Mouse (Mus musculus): ENCODE results near the gene Galnt15. TPM values are rescaled to one million over a fixed set of nuclear protein-coding genes. Genes with fewer than 3 reads are reported as not detected.

Galnt15 gene
- polyA plus RNA-seq (2015; fragmentation: Nextera tagmentation; extraction: Ambion mirVana) = 0.68 and 0.73 TPM in 2 replicates

DNA sequence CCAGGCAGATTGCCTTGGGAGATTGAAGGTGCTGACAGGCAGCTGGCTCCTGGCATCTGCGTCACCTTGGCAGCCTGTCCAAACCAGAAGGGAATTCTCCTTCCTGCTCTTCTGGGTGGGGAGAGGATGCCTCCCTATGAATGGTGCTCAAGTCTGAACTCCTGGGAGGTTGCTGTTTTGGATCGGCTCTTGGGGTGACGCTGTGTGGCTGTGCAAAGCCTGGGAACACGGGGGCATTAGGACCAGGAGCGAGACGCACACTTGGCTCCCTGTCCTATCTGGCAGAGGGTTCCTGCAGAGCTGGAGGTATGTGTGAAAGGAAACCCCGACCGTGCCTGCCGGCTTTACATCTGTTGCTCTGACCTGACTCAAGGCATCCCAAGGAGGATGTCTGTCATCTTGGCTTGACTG, at the start of gene Galnt15:
Galnt15 (plus strand) TSS at position 309 of the 411 bp plus-strand sequence.
- Histone ChIP-seq H3K4me1 (replicated peaks) (peaks cover 17% of the 10 kb centered on the region), H3K4me3 (no peak within 1 kb of the TSS), H3K9me3 (no peaks in the 10 kb centered on the region), H3K27ac (replicated peaks) (0 out of 2 replicates have a peak within 1 kb of the TSS, but pooled peaks have one; percentile 46), H3K36me3 (no peaks in the 10 kb centered on the region), H3K27me3 (no peaks in the 10 kb centered on the region), H3K4me2 (peak within 1 kb of the TSS; percentile 36), H3K9ac (no peak within 1 kb of the TSS)
- ATAC-seq (ENCODE audit: low FRiP score, low read depth) = peak; percentile 47; the same call in 1 of the 2 replicates
- WGBS = 18% methylated on average over 9 of the region's 9 CpGs

DNA sequence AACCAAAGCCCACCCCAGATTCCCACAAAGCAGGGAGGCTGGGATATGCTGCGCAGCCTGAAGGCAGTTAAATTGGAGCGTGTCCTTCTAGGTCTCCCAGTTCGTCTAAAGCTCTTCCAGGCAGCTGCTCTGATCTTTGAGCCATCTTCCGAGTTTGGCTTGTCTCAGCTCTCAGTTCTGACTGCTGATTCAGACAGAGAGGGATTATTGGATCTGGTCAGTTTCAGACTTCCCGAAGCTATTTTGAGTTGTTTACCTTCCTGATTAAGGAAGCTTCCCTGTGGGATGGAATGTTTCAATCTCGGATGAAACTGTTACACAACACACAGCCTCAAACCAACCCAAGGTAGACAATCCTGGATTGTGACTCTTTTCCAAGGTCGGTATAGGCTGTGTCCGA, 34.8 kb upstream of the Galnt15 start:
- H3K36me3 ChIP-seq = no peaks in the 10 kb centered on the region
- H3K9ac ChIP-seq = no peak overlapping the region
- no peak overlapping the region for H3K27ac ChIP-seq (replicated peaks)
- no peak for ATAC-seq (ENCODE audit: low FRiP score, low read depth)
- no peaks in the 10 kb centered on the region for H3K4me1 ChIP-seq (replicated peaks)
- H3K4me2 ChIP-seq = no peak overlapping the region
- 73% methylated on average over 8 of the region's 8 CpGs for WGBS
- no peak overlapping the region for H3K4me3 ChIP-seq
- H3K27me3 ChIP-seq = no peaks in the 10 kb centered on the region
- no peaks in the 10 kb centered on the region for H3K9me3 ChIP-seq

DNA sequence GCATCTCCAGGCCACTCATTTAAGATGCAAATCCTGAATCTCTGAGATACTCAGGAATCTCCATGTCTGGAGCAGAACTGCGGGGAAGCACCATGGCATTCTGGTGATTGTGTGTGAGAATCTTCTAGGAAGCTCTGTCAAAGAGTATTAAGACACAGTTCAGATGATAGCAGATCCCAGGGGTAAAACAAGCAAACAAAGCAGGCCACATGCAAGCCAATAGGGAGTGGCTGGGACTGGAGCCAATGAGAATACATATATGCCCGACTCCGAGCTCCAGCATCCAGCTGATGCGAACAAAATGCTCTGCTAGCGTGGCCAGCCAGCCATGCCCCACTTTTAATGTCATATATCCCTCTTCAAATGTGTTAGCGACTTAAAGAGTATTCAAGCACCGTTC, 27.8 kb upstream of the Galnt15 start:
- no peaks in the 10 kb centered on the region for H3K9me3 ChIP-seq
- H3K36me3 ChIP-seq = no peaks in the 10 kb centered on the region
- no peaks in the 10 kb centered on the region for H3K4me1 ChIP-seq (replicated peaks)
- H3K27me3 ChIP-seq = no peaks in the 10 kb centered on the region
- no peak overlapping the region for H3K27ac ChIP-seq (replicated peaks)
- H3K4me2 ChIP-seq = no peak overlapping the region
- WGBS = 61% methylated on average over 7 of the region's 7 CpGs
- H3K9ac ChIP-seq = no peak overlapping the region
- H3K4me3 ChIP-seq = no peak overlapping the region
- no peak for ATAC-seq (ENCODE audit: low FRiP score, low read depth)

DNA sequence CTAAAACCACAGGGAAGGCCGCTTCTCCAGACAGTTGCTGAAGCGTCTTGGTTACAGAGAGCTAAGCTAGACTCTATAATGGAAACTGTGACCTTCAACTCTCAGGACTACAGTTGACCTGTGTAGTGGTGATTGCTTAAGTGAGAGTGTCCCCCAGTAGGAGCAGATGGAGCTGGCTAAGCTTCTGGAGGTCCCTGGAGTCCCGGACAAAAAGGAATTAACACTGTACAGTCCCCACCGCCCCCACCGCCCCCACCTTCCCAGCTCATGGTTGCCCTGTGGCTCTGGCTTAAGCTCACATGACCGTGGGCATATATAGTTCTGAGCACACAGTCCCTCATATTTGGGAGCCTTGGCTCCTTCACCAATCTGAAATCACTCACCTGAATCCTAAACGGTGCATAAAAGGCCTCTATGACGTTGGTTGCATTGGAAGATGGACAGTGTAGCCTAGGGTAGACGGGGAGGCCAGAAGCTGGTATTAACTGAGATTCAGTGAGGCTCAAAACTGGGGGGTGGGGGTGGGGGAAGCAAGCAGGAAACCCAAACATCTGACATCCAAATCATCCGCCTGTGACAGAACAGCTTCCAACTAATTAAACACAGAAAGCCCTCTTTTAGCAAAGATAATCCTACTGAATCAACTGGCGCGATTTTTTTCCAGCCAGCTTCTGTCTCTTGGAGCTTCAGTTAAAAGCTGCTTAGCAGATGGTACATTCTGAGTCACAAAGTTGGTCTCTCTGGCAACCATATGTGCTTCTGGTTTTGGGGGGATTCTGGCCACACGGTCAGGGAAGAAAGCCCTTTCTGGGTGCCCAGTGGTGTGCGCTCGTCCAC, 26.1 kb upstream of the Galnt15 start:
- Histone ChIP-seq H3K36me3 (no peaks in the 10 kb centered on the region), H3K4me1 (replicated peaks) (no peaks in the 10 kb centered on the region), H3K9me3 (no peaks in the 10 kb centered on the region), H3K9ac (no peak overlapping the region), H3K27me3 (no peaks in the 10 kb centered on the region), H3K4me2 (no peak overlapping the region), H3K27ac (replicated peaks) (0 out of 2 replicates have a peak overlapping the region, but pooled peaks have one; percentile 11), H3K4me3 (no peak overlapping the region)
- WGBS = 70% methylated on average over 15 of the region's 15 CpGs
- ATAC-seq (ENCODE audit: low FRiP score, low read depth) = peak; percentile 15; the same call in 1 of the 2 replicates

DNA sequence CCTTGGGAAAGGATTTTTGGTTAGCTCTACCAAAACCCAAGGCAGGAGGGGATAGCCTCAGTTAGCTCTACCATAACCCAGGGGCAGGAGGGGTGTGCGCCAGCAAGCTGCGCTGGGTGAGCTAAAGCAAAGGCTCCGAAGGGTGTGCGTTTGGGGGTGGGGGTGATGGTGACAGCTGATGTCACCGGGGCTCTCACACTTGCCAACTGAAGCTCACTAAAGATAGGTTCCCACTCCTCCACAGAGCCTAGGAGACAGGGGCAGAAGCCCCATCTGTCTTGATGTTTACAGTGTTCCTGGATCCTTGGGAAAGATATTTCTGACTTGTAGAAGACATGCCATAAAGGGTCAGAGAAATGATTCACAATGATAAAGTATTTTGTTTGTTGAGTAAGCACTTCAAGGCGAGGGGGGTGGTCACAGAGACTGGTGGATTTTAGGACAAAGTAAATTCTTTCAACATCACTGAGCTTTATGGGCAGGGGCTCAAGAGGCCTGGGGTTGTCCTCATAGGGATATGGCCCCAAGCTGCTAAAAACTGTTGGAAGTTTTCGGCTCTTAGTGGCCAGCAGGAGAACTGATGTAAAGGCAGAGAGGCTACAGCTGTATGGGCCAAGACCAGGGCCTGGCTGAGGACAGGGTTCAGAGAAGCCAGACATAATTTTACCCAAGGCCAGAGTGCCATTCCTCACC, 24.7 kb upstream of the Galnt15 start:
- no peaks in the 10 kb centered on the region for H3K27me3 ChIP-seq
- no peak overlapping the region for H3K27ac ChIP-seq (replicated peaks)
- WGBS = 75% methylated on average over 7 of the region's 7 CpGs
- no peaks in the 10 kb centered on the region for H3K9me3 ChIP-seq
- no peak overlapping the region for H3K4me2 ChIP-seq
- no peak overlapping the region for H3K4me3 ChIP-seq
- ATAC-seq (ENCODE audit: low FRiP score, low read depth) = no peak
- no peak overlapping the region for H3K9ac ChIP-seq
- no peaks in the 10 kb centered on the region for H3K36me3 ChIP-seq
- H3K4me1 ChIP-seq (replicated peaks) = no peaks in the 10 kb centered on the region

DNA sequence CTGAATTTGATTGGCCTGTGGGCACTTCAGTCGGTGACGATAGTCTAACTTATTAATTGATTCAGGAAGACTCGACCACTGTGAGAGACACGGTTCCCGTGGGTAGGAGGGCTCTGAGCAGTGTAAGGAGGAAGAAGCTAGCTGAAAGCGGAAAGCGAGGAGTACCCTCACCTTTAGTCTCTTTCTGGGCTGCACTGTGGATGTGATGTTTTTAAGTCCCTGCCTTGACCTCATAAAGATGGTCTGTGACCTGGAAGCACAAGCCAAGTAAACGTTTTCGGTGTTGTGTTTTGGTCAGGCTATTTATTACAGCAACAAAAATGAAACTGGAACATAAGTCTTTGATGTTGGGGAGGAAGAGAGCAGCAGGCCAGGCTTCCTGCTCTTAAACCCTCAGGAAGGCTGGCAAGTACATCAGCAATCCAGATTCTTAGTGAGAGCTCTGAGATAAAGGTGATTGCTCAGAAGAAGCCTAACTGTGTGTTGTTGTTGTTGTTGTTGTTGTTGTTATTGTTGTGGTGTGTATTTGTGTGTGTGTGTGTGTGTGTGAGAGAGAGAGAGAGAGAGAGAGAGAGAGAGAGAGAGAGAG, 23.0 kb upstream of the Galnt15 start:
- Histone ChIP-seq H3K4me2 (no peak overlapping the region), H3K4me1 (replicated peaks) (no peaks in the 10 kb centered on the region), H3K4me3 (no peak overlapping the region), H3K27ac (replicated peaks) (no peak overlapping the region), H3K9me3 (no peaks in the 10 kb centered on the region), H3K36me3 (no peaks in the 10 kb centered on the region), H3K27me3 (no peaks in the 10 kb centered on the region), H3K9ac (no peak overlapping the region)
- 82% methylated on average over 9 of the region's 9 CpGs for WGBS
- no peak for ATAC-seq (ENCODE audit: low FRiP score, low read depth)

DNA sequence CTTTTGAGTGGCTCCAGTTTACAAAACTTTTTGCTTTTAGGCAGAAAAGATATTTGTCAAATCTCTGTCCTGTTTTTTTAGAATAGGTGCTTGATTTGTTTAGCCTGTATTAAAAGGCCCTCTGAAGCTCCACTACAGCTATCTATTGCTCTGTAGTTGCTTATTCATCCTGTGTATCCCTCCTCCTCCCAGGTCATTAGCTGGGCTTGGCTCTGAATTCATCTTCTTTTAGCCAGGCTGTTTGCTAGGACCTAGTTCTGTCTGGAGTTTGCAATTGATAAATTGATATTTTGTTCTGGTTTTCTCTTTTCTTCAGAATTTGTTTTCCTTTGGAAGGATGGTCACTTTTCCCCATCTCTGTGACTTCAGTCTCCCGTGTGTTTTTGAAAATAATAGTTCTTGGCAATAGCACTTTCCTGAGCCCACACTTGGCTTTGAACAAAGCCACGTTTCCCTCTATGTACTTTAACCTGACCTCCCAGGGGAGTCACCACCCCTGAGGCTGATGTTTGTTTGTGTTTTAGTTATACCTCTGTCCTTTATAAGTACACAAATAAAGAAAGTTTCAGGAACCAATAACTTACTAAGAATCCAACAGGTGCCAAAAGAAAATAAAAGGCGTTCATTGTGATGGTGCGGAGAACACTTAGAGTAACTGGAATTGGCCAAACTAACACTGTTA, 21.0 kb upstream of the Galnt15 start:
- Histone ChIP-seq H3K9me3 (no peaks in the 10 kb centered on the region), H3K4me2 (no peak overlapping the region)
- WGBS = 87% methylated on average over 4 of the region's 4 CpGs

DNA sequence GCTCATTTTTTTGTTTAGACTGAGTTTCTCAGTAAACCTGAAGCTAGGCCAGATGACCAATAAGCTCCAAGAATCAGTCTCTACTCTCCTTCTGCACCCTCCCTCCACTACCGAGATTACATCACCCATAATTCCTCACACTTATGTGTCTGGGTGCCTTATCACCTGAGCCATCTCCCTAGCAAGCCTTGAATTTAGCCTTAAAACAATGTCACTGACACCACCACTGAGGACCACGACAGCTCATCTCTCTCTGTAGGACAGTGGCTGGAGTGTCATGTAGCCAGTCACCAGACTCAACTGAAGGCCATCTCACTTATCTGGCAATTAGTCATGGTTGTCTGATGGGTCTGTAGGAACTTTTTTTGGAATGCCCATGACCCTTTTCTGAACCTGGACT, 19.1 kb upstream of the Galnt15 start:
- H3K4me1 ChIP-seq (replicated peaks) = no peaks in the 10 kb centered on the region
- no peak for ATAC-seq (ENCODE audit: low FRiP score, low read depth)

More for the DNA sequence above, 21.0 kb upstream of the Galnt15 start:
- no peak for ATAC-seq (ENCODE audit: low FRiP score, low read depth)
- no peak overlapping the region for H3K27ac ChIP-seq (replicated peaks)
- no peaks in the 10 kb centered on the region for H3K36me3 ChIP-seq
- H3K4me3 ChIP-seq = no peak overlapping the region
- no peak overlapping the region for H3K9ac ChIP-seq
- no peaks in the 10 kb centered on the region for H3K4me1 ChIP-seq (replicated peaks)
- no peaks in the 10 kb centered on the region for H3K27me3 ChIP-seq

DNA sequence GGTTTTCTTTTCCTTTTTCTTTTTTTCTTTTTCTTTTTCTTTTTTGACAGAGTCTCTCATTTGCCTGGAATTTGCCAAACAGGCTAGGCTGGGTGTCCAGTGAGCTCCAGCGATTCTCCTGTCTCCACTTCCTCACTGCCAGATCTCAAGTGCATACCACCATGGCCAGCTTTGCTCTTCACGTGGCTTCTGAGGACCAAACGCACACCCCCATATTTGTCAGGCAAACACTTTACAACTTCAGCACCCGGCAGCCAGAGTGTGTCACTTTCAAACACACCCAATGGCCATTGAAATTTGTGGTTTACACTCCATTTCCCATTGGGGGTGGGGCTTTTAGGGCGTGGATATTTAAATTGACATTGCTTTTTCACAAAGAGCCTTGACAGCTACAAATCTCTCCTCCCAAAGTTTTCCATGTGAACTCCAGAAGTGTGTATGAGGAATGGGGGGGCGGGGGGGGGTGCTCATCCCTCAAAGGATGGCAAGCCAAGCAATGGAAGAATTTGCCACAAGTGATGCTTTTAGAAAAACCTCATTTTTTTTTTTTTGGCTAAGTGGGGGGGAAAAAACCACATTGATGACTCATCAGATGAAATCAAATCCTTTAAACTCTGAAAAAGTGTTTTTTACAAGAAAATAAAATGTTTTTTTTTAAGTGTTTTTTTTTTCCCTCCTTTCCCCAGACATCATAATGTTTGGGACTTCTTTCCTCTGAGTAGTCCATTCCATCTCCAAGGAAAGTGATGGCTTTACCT, 17.1 kb upstream of the Galnt15 start:
- Histone ChIP-seq H3K9me3 (no peaks in the 10 kb centered on the region), H3K9ac (no peak overlapping the region), H3K36me3 (no peaks in the 10 kb centered on the region), H3K27me3 (no peaks in the 10 kb centered on the region), H3K4me2 (no peak overlapping the region), H3K4me3 (no peak overlapping the region), H3K27ac (replicated peaks) (no peak overlapping the region), H3K4me1 (replicated peaks) (peaks cover 6% of the 10 kb centered on the region)
- ATAC-seq (ENCODE audit: low FRiP score, low read depth) = no peak
- 65% methylated on average over 6 of the region's 6 CpGs for WGBS

More for the DNA sequence above, 19.1 kb upstream of the Galnt15 start:
- Histone ChIP-seq H3K4me2 (no peak overlapping the region), H3K27me3 (no peaks in the 10 kb centered on the region), H3K9ac (no peak overlapping the region), H3K4me3 (no peak overlapping the region), H3K27ac (replicated peaks) (no peak overlapping the region), H3K36me3 (no peaks in the 10 kb centered on the region), H3K9me3 (no peaks in the 10 kb centered on the region)
- WGBS = 92% methylated on average over 2 of the region's 2 CpGs

DNA sequence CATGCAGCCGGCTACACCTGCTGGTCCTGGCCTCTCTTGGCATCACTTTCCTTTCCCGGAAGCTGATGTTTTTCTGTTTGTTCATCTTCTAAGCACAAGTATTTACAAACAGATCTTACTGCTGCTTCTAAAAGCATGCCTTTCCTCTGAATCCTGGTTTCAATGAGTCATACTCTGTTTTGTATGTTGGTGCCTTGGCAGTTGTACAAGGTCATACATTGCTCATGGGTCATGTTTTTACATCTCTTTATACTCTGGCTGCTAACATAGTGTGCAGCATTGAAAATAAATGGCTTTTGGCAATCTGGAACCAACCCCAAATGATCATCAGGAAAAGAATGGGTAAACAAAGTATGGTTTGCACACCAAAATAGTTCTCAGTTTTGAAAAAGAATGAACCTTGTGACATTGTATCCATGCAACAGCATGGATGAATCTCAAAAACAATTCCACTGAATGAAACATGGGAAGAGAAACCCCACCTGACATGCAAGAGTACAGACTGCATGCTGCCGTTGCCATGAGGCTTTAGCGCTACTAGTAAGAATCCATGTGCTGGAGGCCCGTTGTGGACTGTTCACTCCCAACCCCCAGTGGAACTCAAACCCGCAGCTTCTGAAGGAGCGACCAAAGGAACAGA, 13.5 kb upstream of the Galnt15 start:
- H3K9ac ChIP-seq = no peak overlapping the region
- no peaks in the 10 kb centered on the region for H3K27me3 ChIP-seq
- WGBS = 85% methylated on average over 7 of the region's 7 CpGs
- H3K36me3 ChIP-seq = no peaks in the 10 kb centered on the region
- no peak overlapping the region for H3K4me3 ChIP-seq
- no peak overlapping the region for H3K4me2 ChIP-seq
- no peaks in the 10 kb centered on the region for H3K9me3 ChIP-seq
- peaks cover 14% of the 10 kb centered on the region for H3K4me1 ChIP-seq (replicated peaks)
- H3K27ac ChIP-seq (replicated peaks) = 0 out of 2 replicates have a peak overlapping the region, but pooled peaks have one; percentile 16
- ATAC-seq (ENCODE audit: low FRiP score, low read depth) = no peak

DNA sequence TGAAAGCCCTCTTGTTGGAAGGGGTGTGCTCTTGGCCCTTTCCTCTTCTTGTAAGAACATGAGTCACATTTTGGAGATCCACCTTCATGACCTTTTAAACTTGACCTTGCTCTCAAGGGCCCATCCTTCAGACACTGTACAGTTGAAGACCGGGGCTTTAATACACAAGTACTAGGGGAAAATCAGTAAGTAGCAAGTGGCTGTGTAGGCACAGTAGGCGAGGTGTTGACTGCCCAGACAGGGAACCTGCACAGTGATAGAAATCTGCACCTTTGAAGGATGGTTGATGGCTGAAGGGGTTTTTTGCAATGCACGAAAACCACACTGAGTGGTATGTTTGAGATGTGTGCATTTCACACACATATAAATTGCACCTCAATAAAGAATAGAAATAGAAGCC, 12.3 kb upstream of the Galnt15 start:
- 73% methylated on average over 3 of the region's 3 CpGs for WGBS
- H3K9me3 ChIP-seq = no peaks in the 10 kb centered on the region
- peaks cover 14% of the 10 kb centered on the region for H3K4me1 ChIP-seq (replicated peaks)
- peak; percentile 36; the same call in 1 of the 2 replicates for ATAC-seq (ENCODE audit: low FRiP score, low read depth)
- no peaks in the 10 kb centered on the region for H3K36me3 ChIP-seq
- no peak overlapping the region for H3K4me3 ChIP-seq
- peak overlapping the region; percentile 2 for H3K4me2 ChIP-seq
- peak overlapping the region; percentile 77 for H3K27ac ChIP-seq (replicated peaks)
- H3K27me3 ChIP-seq = no peaks in the 10 kb centered on the region
- no peak overlapping the region for H3K9ac ChIP-seq
